Mouse (Mus musculus): ENCODE results near the gene Gm20738. TPM values are rescaled to one million over a fixed set of nuclear protein-coding genes. Genes with fewer than 3 reads are reported as not detected.

The Gm20738 gene
- not detected for polyA plus RNA-seq (2014; fragmentation: Illumina TruSeq; extraction: RNeasy Lipid Tissue Mini Kit (QIAGEN cat#74804); ENCODE audit: low read depth, low replicate concordance)

GRCm38 (mm10) chrY:37957511-37957910 is at the start of gene Gm20738:
Gene Gm20738, plus strand, starts transcription at chrY:37957811.

